Mouse (Mus musculus): ENCODE measurements around the gene Crk. TPM values are rescaled to one million over a fixed set of nuclear protein-coding genes. Genes with fewer than 3 reads are reported as not detected.

The Crk gene
- polyA plus RNA-seq, 1 experiment from 2014 or later, result 37.1 TPM

DNA sequence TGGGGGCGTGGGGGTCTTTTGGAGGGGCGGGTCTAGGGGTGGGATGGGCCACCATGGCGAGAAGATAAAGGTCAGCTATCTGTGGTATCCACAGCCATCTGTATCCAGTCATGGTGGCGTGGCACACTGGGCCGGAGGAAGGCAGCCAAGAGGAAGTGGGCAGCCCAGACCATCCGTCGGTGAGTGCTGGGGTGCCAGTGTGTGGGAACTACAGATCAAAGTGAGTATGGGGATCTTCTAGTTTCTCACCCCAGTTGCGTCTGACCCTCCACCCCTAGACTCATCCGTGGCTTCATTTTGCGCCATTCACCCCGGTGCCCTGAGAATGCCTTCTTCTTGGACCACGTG is 9.2 kb upstream of the Crk start:
- no peaks in the 10 kb centered on the region for H3K9me3 ChIP-seq (replicated peaks)
- no peaks in the 10 kb centered on the region for H3K27me3 ChIP-seq
- H3K36me3 ChIP-seq, result peaks cover 90% of the 10 kb centered on the region
- ATAC-seq (ENCODE audit: low read depth), result no peak
- H3K4me3 ChIP-seq (replicated peaks), result no peak overlapping the region
- H3K4me1 ChIP-seq (replicated peaks), result peaks cover 10% of the 10 kb centered on the region; the same call in 1 of the 2 replicates
- no peak for DNase-seq
- H3K27ac ChIP-seq, result no peak overlapping the region
- H3K4me2 ChIP-seq, result no peak overlapping the region
- 77% methylated on average over 12 of the region's 12 CpGs for WGBS (ENCODE audit: insufficient replicate concordance)
- H3K9ac ChIP-seq, result no peak overlapping the region; the same call in 1 of the 2 replicates

- DNase-seq (no peak), ATAC-seq (ENCODE audit: low read depth) (no peak)
- Histone ChIP-seq H3K36me3 (peaks cover 74% of the 10 kb centered on the region), H3K4me3 (replicated peaks) (no peak overlapping the region), H3K4me2 (no peak overlapping the region), H3K4me1 (replicated peaks) (peaks cover 9% of the 10 kb centered on the region; the same call in 1 of the 2 replicates), H3K9ac (no peak overlapping the region), H3K27ac (no peak overlapping the region), H3K27me3 (no peaks in the 10 kb centered on the region), H3K9me3 (replicated peaks) (no peaks in the 10 kb centered on the region)
- 88% methylated on average over 22 of the region's 22 CpGs for WGBS (ENCODE audit: insufficient replicate concordance)
Observed at GRCm38 (mm10) chr11:75671426-75672180, 7.5 kb upstream of the Crk start.

DNA sequence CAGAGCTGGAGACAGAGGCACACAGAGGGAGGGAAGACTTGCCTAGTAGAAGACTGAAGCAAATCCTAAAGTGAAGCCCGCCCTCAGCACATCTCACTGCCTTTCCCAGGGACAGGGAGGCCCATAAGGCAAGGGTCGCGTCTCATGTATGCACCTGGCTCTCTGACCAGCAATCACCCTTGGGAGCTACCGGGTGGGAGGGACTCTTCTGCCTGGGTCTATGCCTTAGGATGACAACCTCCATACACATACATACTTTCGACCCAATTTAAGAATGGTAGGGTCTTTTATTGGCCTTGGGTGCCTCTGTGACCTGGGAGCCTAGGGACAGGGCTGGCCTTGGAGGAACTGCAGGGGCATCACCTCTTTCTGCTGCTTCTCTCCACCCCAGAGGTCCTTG is 5.6 kb upstream of the Crk start:
- no peak overlapping the region for H3K9ac ChIP-seq
- H3K27ac ChIP-seq, result no peak overlapping the region
- H3K4me3 ChIP-seq (replicated peaks), result no peak overlapping the region
- no peaks in the 10 kb centered on the region for H3K27me3 ChIP-seq
- ATAC-seq (ENCODE audit: low read depth) (no peak), DNase-seq (no peak)
- H3K4me1 ChIP-seq (replicated peaks), result peaks cover 16% of the 10 kb centered on the region
- no peaks in the 10 kb centered on the region for H3K9me3 ChIP-seq (replicated peaks)
- no peak overlapping the region for H3K4me2 ChIP-seq
- 80% methylated on average over 5 of the region's 5 CpGs for WGBS (ENCODE audit: insufficient replicate concordance)
- peaks cover 57% of the 10 kb centered on the region for H3K36me3 ChIP-seq

DNA sequence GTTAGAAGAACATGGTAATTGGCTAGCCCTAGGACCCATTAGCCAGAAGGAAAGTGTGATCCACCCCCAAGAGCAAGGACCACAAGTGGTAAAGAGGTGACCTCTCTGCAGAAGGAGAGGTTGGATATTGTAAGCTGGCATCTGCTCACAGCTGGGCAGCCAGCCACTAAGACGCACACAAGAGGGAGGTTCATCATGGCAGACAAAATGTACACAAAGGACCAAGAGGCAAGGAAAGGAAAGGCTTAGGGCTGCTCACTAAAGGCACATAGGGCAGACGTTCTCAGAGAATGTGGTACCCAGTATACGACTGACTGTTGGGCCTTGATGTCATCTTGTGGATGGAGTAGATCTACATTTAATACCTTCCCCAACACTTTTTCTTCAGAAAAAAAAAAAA is 4.2 kb upstream of the Crk start:
- 84% methylated on average over 3 of the region's 3 CpGs for WGBS (ENCODE audit: insufficient replicate concordance)
- Histone ChIP-seq H3K36me3 (peaks cover 43% of the 10 kb centered on the region), H3K27ac (no peak overlapping the region), H3K9ac (no peak overlapping the region), H3K4me1 (replicated peaks) (peaks cover 16% of the 10 kb centered on the region), H3K4me3 (replicated peaks) (no peak overlapping the region), H3K27me3 (no peaks in the 10 kb centered on the region), H3K9me3 (replicated peaks) (no peaks in the 10 kb centered on the region), H3K4me2 (no peak overlapping the region)
- ATAC-seq (ENCODE audit: low read depth) (no peak), DNase-seq (no peak)

GRCm38 (mm10) chr11:75677881-75678746 is 945 bp upstream of the Crk start:
- Histone ChIP-seq H3K27ac (peak overlapping the region; percentile 90), H3K4me3 (replicated peaks) (peak overlapping the region; percentile 94), H3K9me3 (replicated peaks) (no peaks in the 10 kb centered on the region), H3K27me3 (no peaks in the 10 kb centered on the region), H3K36me3 (peaks cover 21% of the 10 kb centered on the region), H3K4me1 (replicated peaks) (peaks cover 43% of the 10 kb centered on the region), H3K9ac (peak overlapping the region; percentile 70), H3K4me2 (peak overlapping the region; percentile 89)
- no peak for ATAC-seq (ENCODE audit: low read depth)
- no peak for DNase-seq
- 82% methylated on average over 3 of the region's 3 CpGs for WGBS (ENCODE audit: insufficient replicate concordance)

DNA sequence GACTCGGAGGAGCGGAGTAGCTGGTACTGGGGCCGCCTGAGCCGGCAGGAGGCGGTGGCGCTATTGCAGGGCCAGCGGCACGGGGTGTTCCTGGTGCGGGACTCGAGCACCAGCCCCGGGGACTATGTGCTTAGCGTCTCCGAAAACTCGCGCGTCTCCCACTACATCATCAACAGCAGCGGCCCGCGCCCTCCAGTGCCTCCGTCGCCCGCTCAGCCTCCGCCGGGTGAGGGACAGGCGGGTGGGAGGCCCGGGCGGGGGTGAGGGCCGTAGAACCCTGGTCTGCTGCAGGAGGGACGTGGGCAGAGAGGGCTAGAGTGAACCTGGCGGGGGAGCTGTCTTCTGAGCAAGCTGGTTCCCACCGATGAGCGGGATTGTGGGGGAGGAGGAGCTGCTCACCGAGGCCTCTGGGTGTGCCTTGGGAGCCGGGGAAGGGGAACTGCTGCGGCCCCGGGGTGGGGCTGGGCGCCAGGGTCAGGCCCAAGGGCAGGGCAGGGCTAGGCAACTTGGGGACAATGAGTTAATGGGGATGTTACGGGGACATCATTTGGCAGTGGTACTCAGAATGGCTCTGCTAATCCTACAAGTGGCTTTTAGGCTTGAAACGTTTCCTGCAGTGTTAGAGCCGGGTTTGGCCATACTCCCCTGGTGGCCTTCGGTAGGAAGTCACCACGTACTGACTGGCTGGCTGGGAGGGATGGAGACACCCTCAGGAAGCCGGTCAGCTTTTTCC is 546 bp downstream of the Crk start:
- H3K27me3 ChIP-seq, result no peaks in the 10 kb centered on the region
- ATAC-seq (ENCODE audit: low read depth) (peak; percentile 66), DNase-seq (peak; percentile 64)
- peak overlapping the region; percentile 98 for H3K9ac ChIP-seq
- WGBS (ENCODE audit: insufficient replicate concordance), result 0% methylated on average over 43 of the region's 43 CpGs
- no peaks in the 10 kb centered on the region for H3K9me3 ChIP-seq (replicated peaks)
- H3K4me3 ChIP-seq (replicated peaks), result peak overlapping the region; percentile 94
- peaks cover 43% of the 10 kb centered on the region for H3K4me1 ChIP-seq (replicated peaks)
- H3K36me3 ChIP-seq, result peaks cover 25% of the 10 kb centered on the region
- peak overlapping the region; percentile 94 for H3K27ac ChIP-seq
- peak overlapping the region; percentile 89 for H3K4me2 ChIP-seq

DNA sequence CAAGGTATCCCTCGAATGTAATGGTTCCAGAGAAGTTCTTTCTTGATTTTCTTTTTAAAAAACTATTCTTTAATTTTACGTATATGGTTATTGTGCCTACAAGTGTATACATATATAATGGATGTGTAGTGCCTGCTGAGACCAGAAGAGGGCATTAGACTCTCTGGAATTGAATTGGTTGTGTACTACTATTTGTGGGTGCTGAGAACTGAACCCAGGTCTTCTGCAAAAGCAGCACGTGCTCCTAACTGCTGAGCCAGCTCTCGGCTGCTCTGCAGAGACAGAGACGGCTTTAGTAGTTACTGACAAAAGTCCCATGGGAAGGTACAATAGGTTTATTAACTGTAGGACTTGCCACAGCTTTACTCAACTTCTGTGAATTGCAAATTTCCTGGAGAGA is 5.4 kb downstream of the Crk start:
- Histone ChIP-seq H3K36me3 (peaks cover 59% of the 10 kb centered on the region), H3K27me3 (no peaks in the 10 kb centered on the region), H3K4me3 (replicated peaks) (no peak overlapping the region), H3K9me3 (replicated peaks) (no peaks in the 10 kb centered on the region), H3K9ac (no peak overlapping the region), H3K4me2 (no peak overlapping the region), H3K4me1 (replicated peaks) (peaks cover 50% of the 10 kb centered on the region), H3K27ac (no peak overlapping the region)
- ATAC-seq (ENCODE audit: low read depth) (no peak), DNase-seq (no peak)
- WGBS (ENCODE audit: insufficient replicate concordance), result 83% methylated on average over 5 of the region's 5 CpGs

DNA sequence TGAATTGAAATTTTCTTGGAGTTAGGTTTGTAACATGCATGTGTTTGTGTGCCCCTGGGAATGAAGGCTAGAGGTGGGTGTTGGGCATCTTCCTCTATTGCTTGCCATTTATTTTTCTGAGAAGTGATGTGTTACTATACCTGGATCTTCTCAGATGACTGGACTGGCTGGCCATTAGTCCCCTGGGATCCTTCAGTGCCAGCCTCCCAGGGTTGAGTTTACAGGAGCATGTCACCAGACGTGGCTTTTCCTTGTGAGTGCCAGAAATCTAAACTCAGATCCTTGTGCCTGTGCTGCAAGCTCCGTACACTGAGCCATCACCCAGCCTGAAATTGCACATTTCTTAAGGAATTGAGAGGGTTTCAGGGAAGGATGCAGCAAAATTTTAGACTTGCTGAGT is 5.9 kb downstream of the Crk start:
- DNase-seq (no peak), ATAC-seq (ENCODE audit: low read depth) (no peak)
- no peak overlapping the region for H3K4me2 ChIP-seq
- H3K4me1 ChIP-seq (replicated peaks), result peaks cover 49% of the 10 kb centered on the region
- peaks cover 63% of the 10 kb centered on the region for H3K36me3 ChIP-seq
- no peaks in the 10 kb centered on the region for H3K27me3 ChIP-seq
- H3K27ac ChIP-seq, result no peak overlapping the region
- no peak overlapping the region for H3K9ac ChIP-seq
- no peak overlapping the region for H3K4me3 ChIP-seq (replicated peaks)
- no peaks in the 10 kb centered on the region for H3K9me3 ChIP-seq (replicated peaks)
- WGBS (ENCODE audit: insufficient replicate concordance), result 89% methylated on average over 2 of the region's 2 CpGs

GRCm38 (mm10) chr11:75687343-75687993 is 8.4 kb downstream of the Crk start:
- Histone ChIP-seq H3K27ac (peak overlapping the region; percentile 8; the same call in 1 of the 2 replicates), H3K9ac (no peak overlapping the region), H3K9me3 (replicated peaks) (no peaks in the 10 kb centered on the region), H3K4me2 (no peak overlapping the region), H3K36me3 (peaks cover 80% of the 10 kb centered on the region), H3K4me3 (replicated peaks) (no peak overlapping the region), H3K4me1 (replicated peaks) (peaks cover 25% of the 10 kb centered on the region), H3K27me3 (no peaks in the 10 kb centered on the region)
- 35% methylated on average over 2 of the region's 2 CpGs for WGBS (ENCODE audit: insufficient replicate concordance)
- no peak for DNase-seq
- ATAC-seq (ENCODE audit: low read depth), result no peak

DNA sequence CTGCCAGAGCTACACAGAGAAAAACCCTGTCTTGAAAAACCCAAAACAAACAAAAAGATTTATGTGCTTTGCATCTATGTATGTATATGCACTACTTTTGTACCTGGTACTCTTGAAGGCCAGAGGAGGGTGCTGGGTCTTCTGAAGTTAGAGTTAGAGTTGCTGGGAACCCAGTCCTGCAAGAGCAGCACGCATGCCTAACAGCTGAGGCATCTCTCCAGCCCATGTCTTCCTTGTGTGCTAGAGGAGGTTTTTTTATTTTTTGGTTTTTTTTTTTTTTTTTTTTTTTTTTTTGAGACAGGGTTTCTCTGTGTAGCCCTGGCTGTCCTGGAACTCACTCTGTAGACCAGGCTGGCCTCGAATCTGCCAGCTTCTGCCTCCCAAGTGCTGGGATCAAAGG is 9.1 kb downstream of the Crk start:
- H3K4me2 ChIP-seq, result no peak overlapping the region
- H3K9me3 ChIP-seq (replicated peaks), result no peaks in the 10 kb centered on the region
- no peak for ATAC-seq (ENCODE audit: low read depth)
- DNase-seq, result no peak
- 78% methylated on average over 2 of the region's 2 CpGs for WGBS (ENCODE audit: insufficient replicate concordance)
- H3K27ac ChIP-seq, result peak overlapping the region; percentile 8; the same call in 1 of the 2 replicates
- no peak overlapping the region for H3K9ac ChIP-seq
- H3K4me1 ChIP-seq (replicated peaks), result peaks cover 23% of the 10 kb centered on the region
- no peak overlapping the region for H3K4me3 ChIP-seq (replicated peaks)
- peaks cover 79% of the 10 kb centered on the region for H3K36me3 ChIP-seq
- no peaks in the 10 kb centered on the region for H3K27me3 ChIP-seq

DNA sequence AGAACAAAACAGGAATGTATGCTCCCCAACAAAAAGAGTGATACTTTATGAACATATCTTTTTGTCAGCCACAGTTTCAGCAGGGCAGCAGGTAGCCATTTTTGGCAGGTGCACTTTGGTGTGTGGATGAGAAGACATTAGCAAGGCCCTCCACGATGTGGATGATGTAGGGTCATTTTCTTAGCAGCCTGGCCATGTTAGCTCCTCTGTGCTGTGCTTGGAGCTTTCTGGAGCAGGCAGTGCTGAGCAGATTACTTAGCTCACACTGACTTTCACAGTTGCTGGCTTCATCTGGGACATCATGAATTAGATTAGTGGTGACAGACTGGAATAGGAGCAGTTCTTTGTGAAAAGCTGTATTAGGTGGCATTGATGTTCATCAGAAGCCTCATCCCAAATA is 10.9 kb downstream of the Crk start:
- H3K36me3 ChIP-seq, result peaks cover 79% of the 10 kb centered on the region
- no peaks in the 10 kb centered on the region for H3K27me3 ChIP-seq
- H3K9me3 ChIP-seq (replicated peaks), result no peaks in the 10 kb centered on the region
- H3K4me3 ChIP-seq (replicated peaks), result no peak overlapping the region
- WGBS (ENCODE audit: insufficient replicate concordance), result 76% methylated on average over 1 of the region's 1 CpGs
- H3K9ac ChIP-seq, result no peak overlapping the region
- no peak overlapping the region for H3K27ac ChIP-seq
- no peak for DNase-seq
- ATAC-seq (ENCODE audit: low read depth), result no peak
- H3K4me2 ChIP-seq, result no peak overlapping the region
- H3K4me1 ChIP-seq (replicated peaks), result peaks cover 19% of the 10 kb centered on the region
